Mouse (Mus musculus): ENCODE measurements around the gene Lims1. TPM values are rescaled to one million over a fixed set of nuclear protein-coding genes. Genes with fewer than 3 reads are reported as not detected.

Gene Lims1
- polyA plus RNA-seq, 1 experiment from 2014 or later, result 178 TPM

DNA sequence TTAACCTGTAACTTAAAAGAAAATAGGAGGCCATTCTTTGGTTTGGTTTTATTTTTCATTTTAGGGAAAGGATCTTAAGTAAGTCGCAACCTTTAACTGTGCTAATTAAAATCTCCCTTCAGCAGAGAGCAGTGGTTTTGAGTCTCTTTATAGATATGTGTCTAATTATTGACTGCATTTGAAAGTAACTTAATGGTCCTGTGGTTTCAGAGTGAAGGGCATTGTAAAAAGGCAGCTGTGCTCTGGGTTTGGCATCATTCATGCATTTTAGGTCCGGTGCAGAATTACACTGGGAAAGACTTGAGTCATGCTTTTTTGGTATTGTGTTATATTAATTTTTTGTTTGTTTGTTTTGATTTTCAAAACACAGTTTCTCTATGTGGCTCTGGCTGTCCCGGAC, 29.1 kb downstream of the Lims1 start:
- Histone ChIP-seq H3K9ac (replicated peaks; ENCODE audit: low read depth, low read length) (no peak overlapping the region), H3K9me3 (ENCODE audit: control insufficient read depth, low read depth, low read length) (no peaks in the 10 kb centered on the region), H3K36me3 (ENCODE audit: control insufficient read depth, insufficient read depth, low read length) (no peaks in the 10 kb centered on the region), H3K4me1 (ENCODE audit: control insufficient read depth, insufficient read depth, low read length) (no peaks in the 10 kb centered on the region), H3K4me2 (replicated peaks; ENCODE audit: low read depth, low read length) (no peak overlapping the region), H3K27ac (ENCODE audit: low read length) (no peak overlapping the region), H3K27me3 (ENCODE audit: control insufficient read depth, insufficient read depth, low read length) (no peaks in the 10 kb centered on the region), H3K4me3 (ENCODE audit: low read depth, low read length) (no peak overlapping the region)
- WGBS, result 90% methylated on average over 3 of the region's 3 CpGs
- no peak for ATAC-seq (ENCODE audit: insufficient number of reproducible peaks, insufficient read depth, low FRiP score, low read depth)

- Histone ChIP-seq H3K27me3 (ENCODE audit: control insufficient read depth, insufficient read depth, low read length) (no peaks in the 10 kb centered on the region), H3K4me2 (replicated peaks; ENCODE audit: low read depth, low read length) (no peak overlapping the region), H3K27ac (ENCODE audit: low read length) (no peak overlapping the region), H3K4me1 (ENCODE audit: control insufficient read depth, insufficient read depth, low read length) (no peaks in the 10 kb centered on the region), H3K9me3 (ENCODE audit: control insufficient read depth, low read depth, low read length) (no peaks in the 10 kb centered on the region), H3K4me3 (ENCODE audit: low read depth, low read length) (no peak overlapping the region), H3K36me3 (ENCODE audit: control insufficient read depth, insufficient read depth, low read length) (no peaks in the 10 kb centered on the region), H3K9ac (replicated peaks; ENCODE audit: low read depth, low read length) (no peak overlapping the region)
- no peak for ATAC-seq (ENCODE audit: insufficient number of reproducible peaks, insufficient read depth, low FRiP score, low read depth)
- 50% methylated on average over 3 of the region's 3 CpGs for WGBS
These were observed 31.3 kb downstream of the Lims1 start for GRCm38 (mm10) chr10:58354561-58354960.

DNA sequence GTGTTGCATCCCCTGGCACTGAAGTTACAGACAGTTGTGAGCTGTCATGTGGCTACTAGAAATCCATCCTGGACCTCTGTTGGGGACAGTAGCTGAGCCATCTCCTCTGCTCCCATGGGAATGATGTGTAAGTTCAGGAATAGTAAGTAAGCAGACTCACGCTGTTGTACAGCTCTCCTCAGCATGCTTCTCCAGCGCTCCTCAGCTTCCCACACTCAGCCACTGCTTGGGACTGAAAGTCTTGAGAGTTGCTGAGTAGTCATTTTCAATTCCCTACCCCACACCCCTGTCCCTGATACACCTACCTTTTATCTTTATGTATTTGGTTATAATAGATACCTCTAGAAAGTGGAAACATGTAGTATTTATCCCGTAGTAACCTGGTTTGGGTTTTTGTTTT, 33.2 kb downstream of the Lims1 start:
- ATAC-seq (ENCODE audit: insufficient number of reproducible peaks, insufficient read depth, low FRiP score, low read depth), result no peak
- 93% methylated on average over 3 of the region's 3 CpGs for WGBS

GRCm38 (mm10) chr10:58359123-58359522, 35.9 kb downstream of the Lims1 start:
- Histone ChIP-seq H3K36me3 (ENCODE audit: control insufficient read depth, insufficient read depth, low read length) (no peaks in the 10 kb centered on the region; the same call in 1 of the 2 replicates), H3K4me1 (ENCODE audit: control insufficient read depth, insufficient read depth, low read length) (no peaks in the 10 kb centered on the region), H3K9ac (replicated peaks; ENCODE audit: low read depth, low read length) (no peak overlapping the region), H3K27me3 (ENCODE audit: control insufficient read depth, insufficient read depth, low read length) (no peaks in the 10 kb centered on the region), H3K27ac (ENCODE audit: low read length) (no peak overlapping the region), H3K4me3 (ENCODE audit: low read depth, low read length) (no peak overlapping the region), H3K9me3 (ENCODE audit: control insufficient read depth, low read depth, low read length) (no peaks in the 10 kb centered on the region), H3K4me2 (replicated peaks; ENCODE audit: low read depth, low read length) (no peak overlapping the region)
- ATAC-seq (ENCODE audit: insufficient number of reproducible peaks, insufficient read depth, low FRiP score, low read depth), result no peak
- 76% methylated on average over 2 of the region's 2 CpGs for WGBS

More for the DNA sequence above, 33.2 kb downstream of the Lims1 start:
- Histone ChIP-seq H3K36me3 (ENCODE audit: control insufficient read depth, insufficient read depth, low read length) (no peaks in the 10 kb centered on the region; the same call in 1 of the 2 replicates), H3K4me1 (ENCODE audit: control insufficient read depth, insufficient read depth, low read length) (no peaks in the 10 kb centered on the region), H3K9me3 (ENCODE audit: control insufficient read depth, low read depth, low read length) (no peaks in the 10 kb centered on the region), H3K27ac (ENCODE audit: low read length) (no peak overlapping the region), H3K4me3 (ENCODE audit: low read depth, low read length) (no peak overlapping the region), H3K27me3 (ENCODE audit: control insufficient read depth, insufficient read depth, low read length) (no peaks in the 10 kb centered on the region), H3K9ac (replicated peaks; ENCODE audit: low read depth, low read length) (no peak overlapping the region), H3K4me2 (replicated peaks; ENCODE audit: low read depth, low read length) (no peak overlapping the region)

- ATAC-seq (ENCODE audit: insufficient number of reproducible peaks, insufficient read depth, low FRiP score, low read depth), result no peak
- Histone ChIP-seq H3K4me2 (replicated peaks; ENCODE audit: low read depth, low read length) (no peak overlapping the region), H3K27me3 (ENCODE audit: control insufficient read depth, insufficient read depth, low read length) (no peaks in the 10 kb centered on the region), H3K36me3 (ENCODE audit: control insufficient read depth, insufficient read depth, low read length) (no peaks in the 10 kb centered on the region; the same call in 1 of the 2 replicates), H3K9me3 (ENCODE audit: control insufficient read depth, low read depth, low read length) (no peaks in the 10 kb centered on the region), H3K9ac (replicated peaks; ENCODE audit: low read depth, low read length) (no peak overlapping the region), H3K4me3 (ENCODE audit: low read depth, low read length) (no peak overlapping the region), H3K27ac (ENCODE audit: low read length) (no peak overlapping the region), H3K4me1 (ENCODE audit: control insufficient read depth, insufficient read depth, low read length) (0 out of 2 replicates have a peak, but pooled peaks cover 2% of the 10 kb centered on the region)
- WGBS, result 70% methylated on average over 7 of the region's 7 CpGs
These were observed 36.7 kb downstream of the Lims1 start for GRCm38 (mm10) chr10:58359952-58360351.

GRCm38 (mm10) chr10:58362745-58363144, 39.5 kb downstream of the Lims1 start:
- H3K4me1 ChIP-seq (ENCODE audit: control insufficient read depth, insufficient read depth, low read length), result 0 out of 2 replicates have a peak, but pooled peaks cover 2% of the 10 kb centered on the region
- H3K9ac ChIP-seq (replicated peaks; ENCODE audit: low read depth, low read length), result no peak overlapping the region
- H3K4me2 ChIP-seq (replicated peaks; ENCODE audit: low read depth, low read length), result no peak overlapping the region
- H3K27ac ChIP-seq (ENCODE audit: low read length), result no peak overlapping the region
- H3K36me3 ChIP-seq (ENCODE audit: control insufficient read depth, insufficient read depth, low read length), result no peaks in the 10 kb centered on the region; the same call in 1 of the 2 replicates
- no peaks in the 10 kb centered on the region for H3K27me3 ChIP-seq (ENCODE audit: control insufficient read depth, insufficient read depth, low read length)
- no peak overlapping the region for H3K4me3 ChIP-seq (ENCODE audit: low read depth, low read length)
- 52% methylated on average over 1 of the region's 1 CpGs for WGBS
- no peaks in the 10 kb centered on the region for H3K9me3 ChIP-seq (ENCODE audit: control insufficient read depth, low read depth, low read length)
- no peak for ATAC-seq (ENCODE audit: insufficient number of reproducible peaks, insufficient read depth, low FRiP score, low read depth)

DNA sequence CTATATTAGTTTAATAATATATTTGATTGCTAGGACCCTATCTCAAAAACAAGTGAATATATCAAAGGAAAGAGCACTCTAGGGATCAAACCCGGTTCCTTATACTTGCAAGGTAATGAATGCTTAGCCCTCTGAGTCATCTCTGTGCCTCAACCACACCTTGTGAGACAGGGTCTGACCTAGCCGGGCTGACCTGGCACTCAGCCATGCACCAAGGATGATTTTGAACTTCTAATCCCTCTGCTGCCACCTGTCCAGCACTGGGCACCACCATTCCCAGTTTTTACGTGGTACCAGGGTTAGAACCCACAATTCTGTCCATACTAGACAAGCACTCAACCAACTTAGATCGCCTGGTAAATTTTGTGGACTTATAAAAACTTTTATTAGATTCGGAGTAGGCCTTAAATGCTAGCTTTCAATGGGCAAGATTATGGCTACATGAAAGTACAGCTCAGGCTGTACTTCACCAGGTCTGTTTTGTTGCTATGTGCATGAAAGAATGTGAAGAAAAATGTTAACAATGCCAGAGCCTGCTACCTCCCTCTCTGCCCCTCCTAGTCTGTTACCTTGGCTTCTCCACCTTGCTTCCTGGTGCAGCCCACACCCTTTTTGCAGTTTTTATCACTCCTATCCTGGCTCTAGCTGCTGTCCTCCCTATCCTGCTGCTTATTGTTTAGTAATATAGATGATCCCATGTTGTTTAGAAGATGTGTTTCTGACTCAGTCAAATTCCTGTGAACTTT, 41.7 kb downstream of the Lims1 start:
- Histone ChIP-seq H3K4me3 (ENCODE audit: low read depth, low read length) (no peak overlapping the region), H3K9me3 (ENCODE audit: control insufficient read depth, low read depth, low read length) (no peaks in the 10 kb centered on the region), H3K4me1 (ENCODE audit: control insufficient read depth, insufficient read depth, low read length) (peaks cover 12% of the 10 kb centered on the region; the same call in 1 of the 2 replicates), H3K27me3 (ENCODE audit: control insufficient read depth, insufficient read depth, low read length) (no peaks in the 10 kb centered on the region), H3K4me2 (replicated peaks; ENCODE audit: low read depth, low read length) (no peak overlapping the region), H3K27ac (ENCODE audit: low read length) (no peak overlapping the region; the same call in 1 of the 2 replicates), H3K36me3 (ENCODE audit: control insufficient read depth, insufficient read depth, low read length) (no peaks in the 10 kb centered on the region; the same call in 1 of the 2 replicates), H3K9ac (replicated peaks; ENCODE audit: low read depth, low read length) (no peak overlapping the region)
- WGBS, result 75% methylated on average over 5 of the region's 5 CpGs
- ATAC-seq (ENCODE audit: insufficient number of reproducible peaks, insufficient read depth, low FRiP score, low read depth), result peak; percentile 47; the same call in 1 of the 2 replicates

DNA sequence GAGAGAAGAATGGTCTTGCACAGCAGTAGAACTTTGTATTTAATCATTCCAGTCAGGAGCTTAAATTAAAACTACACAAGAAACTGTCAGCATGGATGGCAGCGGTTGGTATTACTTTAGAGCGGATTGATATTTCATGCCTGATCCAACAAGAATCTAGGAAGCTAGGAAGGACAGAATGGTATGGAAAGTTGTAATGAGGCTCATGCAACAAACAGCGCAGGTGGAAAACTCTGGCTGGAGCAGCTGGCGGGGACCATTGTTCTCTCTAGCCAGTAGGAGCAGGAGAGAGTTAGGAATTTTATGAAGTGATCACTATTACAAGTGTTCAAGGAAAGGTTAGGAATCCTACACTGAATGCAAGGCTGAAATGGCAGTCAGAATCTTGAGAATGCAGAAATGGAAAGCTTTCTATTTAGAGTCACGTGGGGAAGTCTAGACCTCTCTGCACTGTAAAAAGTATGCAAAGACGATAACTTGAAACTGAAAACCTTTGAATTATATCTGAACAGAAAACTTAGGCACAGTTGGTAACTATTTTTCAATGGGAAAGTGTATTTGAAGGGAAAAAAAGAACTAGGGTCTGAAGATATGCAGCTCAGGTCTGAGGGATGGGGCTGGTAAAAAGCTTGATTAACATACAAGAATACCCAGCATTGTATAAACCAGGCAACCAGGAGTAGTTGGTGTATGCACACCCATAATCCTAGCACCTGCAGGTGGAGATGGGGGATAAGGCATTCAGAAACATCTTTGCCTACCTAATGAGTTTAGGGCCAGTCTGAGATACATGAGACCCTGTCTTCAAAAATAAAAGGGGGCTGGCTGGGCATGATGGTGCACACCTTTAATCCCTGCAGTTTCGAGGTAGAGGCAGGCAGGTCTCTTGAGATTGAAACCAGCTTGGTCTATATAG, 45.8 kb downstream of the Lims1 start:
- Histone ChIP-seq H3K4me1 (ENCODE audit: control insufficient read depth, insufficient read depth, low read length) (peaks cover 27% of the 10 kb centered on the region; the same call in 1 of the 2 replicates), H3K27me3 (ENCODE audit: control insufficient read depth, insufficient read depth, low read length) (no peaks in the 10 kb centered on the region), H3K36me3 (ENCODE audit: control insufficient read depth, insufficient read depth, low read length) (no peaks in the 10 kb centered on the region), H3K9me3 (ENCODE audit: control insufficient read depth, low read depth, low read length) (no peaks in the 10 kb centered on the region), H3K4me2 (replicated peaks; ENCODE audit: low read depth, low read length) (no peak overlapping the region), H3K9ac (replicated peaks; ENCODE audit: low read depth, low read length) (no peak overlapping the region), H3K27ac (ENCODE audit: low read length) (no peak overlapping the region), H3K4me3 (ENCODE audit: low read depth, low read length) (no peak overlapping the region)
- WGBS, result 77% methylated on average over 7 of the region's 7 CpGs
- no peak for ATAC-seq (ENCODE audit: insufficient number of reproducible peaks, insufficient read depth, low FRiP score, low read depth)

All from stomach, embryonic 14.5 days (tissue).